Mouse (Mus musculus) cerebellum, adult 11-12 months (tissue): Measurements from ENCODE around the gene Ilf3.

Source experiments
- DNase-seq: peaks from one replicate; pipeline ENCODE4 v3.0.0; 2022

Gene Ilf3

DNA sequence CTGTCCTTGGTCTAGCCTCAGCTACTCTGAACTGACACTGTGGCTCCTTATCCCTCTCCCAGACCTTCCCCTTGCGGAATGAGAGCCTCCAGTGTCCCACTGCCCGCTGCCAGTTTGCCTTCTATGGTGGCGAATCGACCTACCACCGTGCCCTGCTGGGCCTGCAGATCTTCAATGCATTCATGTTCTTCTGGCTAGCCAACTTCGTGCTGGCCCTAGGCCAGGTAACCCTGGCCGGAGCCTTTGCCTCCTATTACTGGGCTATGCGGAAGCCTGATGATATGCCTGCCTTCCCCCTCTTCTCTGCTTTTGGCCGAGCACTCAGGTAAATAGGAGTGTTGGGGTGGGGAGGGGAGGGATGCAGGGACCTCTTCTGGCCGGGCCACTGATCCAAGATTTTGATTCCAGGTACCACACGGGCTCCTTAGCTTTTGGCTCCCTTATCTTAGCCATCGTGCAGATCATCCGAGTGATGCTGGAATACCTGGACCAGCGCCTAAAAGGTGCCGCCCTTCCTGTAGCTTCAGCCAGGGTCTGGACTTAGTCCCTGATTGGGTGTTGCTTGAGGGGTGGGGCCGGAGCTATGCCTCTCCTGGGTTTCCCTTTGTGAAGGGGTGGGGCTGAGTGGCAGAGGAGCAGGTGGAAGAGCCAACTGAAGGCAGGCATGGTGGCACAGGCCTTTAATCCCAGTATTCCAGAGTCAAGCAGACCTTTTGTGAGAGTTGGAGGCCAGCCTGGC, 20.9 kb upstream of the Ilf3 start:
- peak; percentile 65 for DNase-seq

- no peak for DNase-seq
Measured at GRCm38 (mm10) chr9:21348152-21348551, 19.5 kb upstream of the Ilf3 start.

- no peak for DNase-seq
Measured at GRCm38 (mm10) chr9:21351178-21351577, 16.5 kb upstream of the Ilf3 start.

GRCm38 (mm10) chr9:21351702-21352377, 15.8 kb upstream of the Ilf3 start:
- DNase-seq, result no peak

- DNase-seq, result no peak
Measured at GRCm38 (mm10) chr9:21352463-21353372, 15.0 kb upstream of the Ilf3 start.

DNA sequence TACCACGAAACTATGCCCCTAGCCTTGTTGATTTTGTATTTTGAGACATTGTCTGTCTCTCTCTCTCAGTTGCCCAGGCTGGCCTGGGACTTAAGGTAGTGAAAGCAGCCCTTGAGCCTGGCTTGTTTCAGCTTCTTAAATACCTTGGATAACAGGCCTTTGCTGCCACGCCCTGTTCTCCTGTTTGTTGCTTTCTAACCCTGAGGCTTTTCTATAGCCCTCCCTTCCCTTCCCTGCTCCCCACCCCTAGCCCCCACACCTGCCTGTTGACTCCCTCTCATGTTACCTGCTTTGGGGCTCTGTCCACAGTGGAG, 14.3 kb upstream of the Ilf3 start:
- DNase-seq, result no peak

DNA sequence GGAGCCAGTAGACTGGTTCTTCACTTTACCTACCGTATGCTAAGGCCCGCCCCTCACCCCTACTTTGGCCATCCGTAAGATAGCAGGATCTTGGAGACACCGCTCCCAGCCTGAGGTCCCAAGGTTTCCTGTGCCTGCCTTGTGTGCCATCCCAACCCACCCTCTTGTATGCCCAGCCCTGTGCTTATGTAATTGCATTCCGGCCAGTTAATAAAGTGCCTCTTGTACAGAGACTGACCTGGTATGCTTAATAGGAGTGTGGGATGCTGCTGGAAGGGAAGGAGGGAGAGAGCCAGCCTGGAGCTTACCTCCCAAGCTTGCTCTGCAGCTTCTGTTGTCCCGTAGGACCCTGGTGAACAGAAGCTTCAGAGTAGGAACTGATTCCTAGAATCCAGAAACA, 12.9 kb upstream of the Ilf3 start:
- DNase-seq, result no peak

DNA sequence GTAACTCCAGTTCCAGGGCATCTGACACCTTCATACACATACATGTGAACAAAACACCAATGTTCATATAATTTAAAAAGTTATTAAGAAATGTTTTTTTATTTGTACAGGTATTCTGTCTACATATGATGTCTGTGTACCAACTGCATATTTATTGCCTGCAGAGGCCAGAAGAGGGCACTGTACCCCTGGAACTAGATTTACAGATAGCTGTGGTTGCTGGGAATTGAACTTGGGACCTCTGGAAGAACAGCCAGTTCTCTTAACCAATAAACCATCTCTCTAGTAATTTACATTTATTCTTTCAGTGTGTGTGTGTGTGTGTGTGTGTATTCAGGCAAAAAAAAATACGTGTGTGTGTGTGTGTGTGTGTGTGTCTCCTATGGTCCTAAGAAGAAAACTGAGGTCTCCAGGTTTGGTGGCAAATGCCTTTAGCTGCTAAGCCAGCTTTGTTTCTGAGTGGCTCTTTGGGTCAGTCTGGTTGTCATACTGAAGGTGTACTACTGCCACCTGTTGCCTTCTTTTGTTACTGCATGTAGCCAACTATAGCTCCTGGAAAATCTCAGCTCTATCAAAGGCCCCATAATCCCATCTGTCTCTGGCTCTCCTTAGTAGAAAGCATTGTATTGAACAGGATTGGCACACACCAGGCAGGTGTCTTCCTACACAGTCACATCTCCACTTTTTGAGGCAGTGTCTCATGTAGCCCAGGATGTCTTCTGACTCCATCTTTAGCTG, 10.5 kb upstream of the Ilf3 start:
- peak; percentile 60 for DNase-seq

- peak; percentile 75 for DNase-seq
Measured at GRCm38 (mm10) chr9:21366541-21367220, 990 bp upstream of the Ilf3 start.

- DNase-seq, result peak; percentile 81
Measured at GRCm38 (mm10) chr9:21368131-21368584, 487 bp downstream of the Ilf3 start.

DNA sequence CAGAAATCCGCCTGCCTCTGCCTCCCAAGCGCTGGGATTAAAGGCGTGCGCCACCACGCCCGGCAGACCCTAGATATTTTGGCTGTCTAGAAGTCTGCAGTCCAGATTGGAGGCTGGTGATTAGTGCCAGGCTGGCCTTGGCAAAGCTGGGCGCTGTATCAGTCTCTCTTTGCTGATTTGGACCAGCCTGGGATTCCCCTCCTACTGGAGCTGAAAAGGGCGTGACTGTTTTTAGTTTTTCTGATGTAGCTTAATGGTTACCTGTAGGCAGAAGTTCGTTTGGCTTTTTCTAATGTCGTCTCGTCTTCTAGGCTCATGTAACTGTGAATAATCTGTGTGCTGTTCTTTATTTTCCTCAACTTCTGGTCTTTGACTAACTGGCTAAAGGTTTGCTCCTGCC, 1.4 kb downstream of the Ilf3 start:
- DNase-seq, result peak; percentile 44

DNA sequence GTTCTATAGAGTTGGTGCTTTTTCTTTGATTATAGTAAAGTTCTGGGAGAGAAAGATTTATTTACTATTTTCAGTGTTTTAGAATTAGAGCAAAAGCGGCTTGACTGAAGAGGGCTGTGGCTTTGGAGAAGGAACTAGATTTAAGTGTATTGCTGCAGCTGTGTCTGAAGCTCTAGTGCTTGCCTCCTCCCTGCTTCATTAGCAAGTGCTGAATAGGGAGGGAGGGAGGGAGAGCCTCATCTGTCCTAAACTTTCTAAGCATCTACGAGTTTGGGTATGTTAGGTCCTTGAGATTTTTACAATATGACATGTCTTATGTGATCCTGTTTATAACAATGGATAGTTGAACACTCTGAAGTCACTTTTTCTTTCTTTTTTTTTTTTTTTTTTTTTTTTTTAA, 3.2 kb downstream of the Ilf3 start:
- no peak for DNase-seq

GRCm38 (mm10) chr9:21372508-21372907, 4.8 kb downstream of the Ilf3 start:
- DNase-seq, result no peak

GRCm38 (mm10) chr9:21379195-21379594, 11.5 kb downstream of the Ilf3 start:
- no peak for DNase-seq

GRCm38 (mm10) chr9:21380868-21381267, 13.2 kb downstream of the Ilf3 start:
- no peak for DNase-seq

DNA sequence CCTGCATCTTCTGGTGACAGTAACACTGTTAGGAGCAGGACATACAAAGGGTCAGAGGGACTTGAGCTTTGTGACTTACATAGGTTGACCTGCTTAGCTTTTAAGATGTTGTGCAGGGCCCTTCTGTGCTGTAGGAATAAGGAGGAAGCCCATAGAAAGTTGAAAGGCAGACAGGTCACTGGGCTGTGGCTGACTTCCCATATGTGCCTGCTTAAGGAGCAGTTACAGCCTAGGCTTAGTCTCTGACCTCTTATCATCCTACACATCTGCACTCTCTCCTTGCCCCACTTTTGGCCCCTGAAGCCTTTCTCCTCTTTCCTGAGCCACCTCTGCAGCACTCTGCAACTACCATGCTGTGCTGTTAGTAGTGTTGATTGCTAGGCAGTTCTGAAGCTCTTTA, 16.3 kb downstream of the Ilf3 start:
- DNase-seq, result no peak

- no peak for DNase-seq
Measured at GRCm38 (mm10) chr9:21392646-21393175, 25.0 kb downstream of the Ilf3 start.

DNA sequence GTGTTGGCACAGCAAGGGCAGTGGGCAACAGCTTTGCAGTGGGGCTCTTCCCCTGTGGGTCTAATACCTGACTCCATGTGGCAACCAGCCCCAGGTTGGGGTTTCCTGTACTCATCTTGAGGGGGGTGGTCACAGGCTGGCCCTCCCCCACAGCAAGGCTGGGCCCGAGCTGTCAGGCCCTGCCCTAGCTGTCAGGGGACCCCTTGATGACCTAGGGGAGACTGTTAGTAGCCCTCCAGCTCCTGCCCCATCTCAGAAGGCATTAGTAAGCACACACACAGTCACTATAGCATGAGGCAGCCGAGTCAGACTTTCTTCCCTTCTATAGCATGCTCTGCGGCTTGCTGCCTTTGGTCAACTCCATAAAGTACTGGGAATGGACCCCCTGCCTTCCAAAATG, 28.0 kb downstream of the Ilf3 start:
- DNase-seq, result no peak

- no peak for DNase-seq
Measured at GRCm38 (mm10) chr9:21397170-21397569, 29.5 kb downstream of the Ilf3 start.

DNA sequence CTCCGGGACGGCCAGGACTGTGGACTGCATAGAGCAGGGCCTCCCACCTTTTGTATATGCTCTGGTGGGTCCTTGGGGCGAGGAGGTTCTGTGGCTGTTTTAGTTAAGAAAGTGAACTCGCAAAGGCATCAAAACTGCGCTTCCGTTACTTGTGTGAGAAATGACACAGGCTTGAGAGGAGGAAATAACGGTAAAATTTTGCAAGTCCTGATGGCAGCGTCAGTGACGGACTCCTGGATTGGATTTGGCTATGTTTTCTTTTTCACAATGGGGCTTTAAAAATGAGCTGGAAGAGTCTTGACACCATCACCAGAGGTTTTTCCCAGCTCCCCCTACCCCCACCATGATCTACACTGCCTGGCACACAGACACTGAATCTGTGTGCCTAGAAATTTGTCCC, 33.4 kb downstream of the Ilf3 start:
- DNase-seq, result no peak

DNA sequence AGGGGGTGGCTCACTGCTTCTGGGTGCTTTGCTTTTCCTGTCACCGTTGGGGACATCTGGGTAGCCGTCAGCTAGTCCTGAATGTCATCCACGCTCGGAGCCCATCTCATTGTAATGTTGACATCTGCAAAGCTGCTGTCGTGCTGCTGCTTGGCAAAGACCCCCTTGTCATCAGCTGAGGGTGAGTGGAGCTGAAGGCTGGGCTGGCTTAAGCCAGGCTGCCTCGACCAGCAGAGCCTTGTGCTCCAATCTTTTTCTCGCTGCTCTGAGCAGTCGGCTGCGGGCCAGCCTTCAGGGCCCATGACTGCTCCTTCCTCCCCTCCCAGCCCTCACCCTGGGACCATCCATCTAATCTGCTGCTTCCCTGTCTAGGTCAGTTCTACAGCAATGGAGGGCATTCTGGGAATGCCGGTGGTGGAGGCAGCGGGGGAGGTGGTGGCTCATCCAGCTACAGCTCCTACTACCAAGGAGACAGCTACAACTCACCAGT, 35.1 kb downstream of the Ilf3 start:
- no peak for DNase-seq

DNA sequence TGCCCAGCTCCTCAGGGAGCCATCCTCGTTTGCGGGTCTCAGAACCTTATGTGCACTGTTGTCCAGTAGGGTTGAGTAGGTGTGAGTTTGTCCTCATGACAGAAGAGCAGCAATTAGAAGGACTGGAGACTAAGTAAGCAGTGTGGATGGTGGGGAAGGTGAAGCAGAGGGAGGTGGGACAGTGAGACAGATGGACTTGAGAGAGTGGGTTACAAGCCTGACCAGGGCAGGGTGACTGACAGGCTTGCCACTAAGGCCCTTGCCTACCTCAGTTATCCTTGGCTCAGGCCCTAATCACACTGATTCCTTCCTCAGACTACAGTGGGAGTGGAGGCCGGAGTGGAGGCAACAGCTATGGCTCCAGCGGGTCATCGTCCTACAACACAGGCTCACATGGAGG, 36.1 kb downstream of the Ilf3 start:
- no peak for DNase-seq
